Mouse (Mus musculus) heart, postnatal 0 days (tissue): ENCODE results near the gene Ampd1.

Source experiments
- CTCF ChIP-seq: IDR thresholded peaks from 2 replicates; pipeline ENCODE4 v1.5.1; 2016; ENCODE audit warnings: antibody characterized with exemption, control low read depth, low read depth
- EP300 ChIP-seq: IDR thresholded peaks from 2 replicates; pipeline ENCODE4 v1.6.1; 2016; ENCODE audit warnings: antibody characterized with exemption, low read depth

GRCm38 (mm10) chr3:103127177-103127576 lies 53.4 kb downstream of the Ampd1 start:
- TF ChIP-seq CTCF: no peak
- TF ChIP-seq EP300: no peak
